Mouse (Mus musculus) small intestine, adult 2 months (tissue): ENCODE results near the gene Ube2r2.

Source experiments
- CTCF ChIP-seq: fragments of 200-500 bp; IDR thresholded peaks from 2 replicates; pipeline ENCODE4 v1.5.1; 2012; ENCODE audit warnings: low read depth, mild to moderate bottlenecking, control low read depth, inconsistent platforms, low read length, moderate library complexity, mixed read lengths; ENCODE audit not compliant: insufficient replicate concordance, insufficient read length; ENCODE audit errors: extremely low read depth
- POLR2A ChIP-seq: fragments of 200-500 bp; IDR thresholded peaks from 2 replicates; pipeline ENCODE4 v1.6.1; 2012; ENCODE audit warnings: low read depth, mild to moderate bottlenecking, control low read depth, inconsistent platforms, low read length, moderate library complexity

DNA sequence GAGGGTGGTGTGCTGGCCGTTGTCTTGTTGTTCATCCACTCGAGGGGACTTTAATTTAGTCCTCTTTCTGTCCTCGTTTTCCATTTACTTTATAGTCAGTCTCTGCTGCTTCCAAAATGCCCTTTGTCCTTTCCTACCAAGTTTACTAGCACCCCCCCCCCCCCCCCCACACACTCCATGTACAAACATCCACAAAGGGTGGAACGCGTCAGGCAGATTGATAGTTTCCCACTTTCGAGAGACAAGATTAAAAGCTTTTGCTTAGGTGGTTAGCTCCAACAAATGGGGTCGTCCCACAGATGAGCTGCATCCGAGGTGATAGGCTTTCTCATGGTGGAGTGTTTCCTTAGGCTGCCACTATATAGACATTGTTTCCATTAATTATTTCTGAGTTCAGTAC, 1.3 kb downstream of the Ube2r2 start:
- TF ChIP-seq POLR2A (no peak), CTCF (no peak)
